Mouse (Mus musculus) B cell, adult 2 months (primary cell): ENCODE data around the gene Hcst.

ENCODE experiments used
- DNase-seq, 2 experiments: peaks; one replicate each; pipeline ENCODE4 v3.0.0; 2022

Hcst gene

DNA sequence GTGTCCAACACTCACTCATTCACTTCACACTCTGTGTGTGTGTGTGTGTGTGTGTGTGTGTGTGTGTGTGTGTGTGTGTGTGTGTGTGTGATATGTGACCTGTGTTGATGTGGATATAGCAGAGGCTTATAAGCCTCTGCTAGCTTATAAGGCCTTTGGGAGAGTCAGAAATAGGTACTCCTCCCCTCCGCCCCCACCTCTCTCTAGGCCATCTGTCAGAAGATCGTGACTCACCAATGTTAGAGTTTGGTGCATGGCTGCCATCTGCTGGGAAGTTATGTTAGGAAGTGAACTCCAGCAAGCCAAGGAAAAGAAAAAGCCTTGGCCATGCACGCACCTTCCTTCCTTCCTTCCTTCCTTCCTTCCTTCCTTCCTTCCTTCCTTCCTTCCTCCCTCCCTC is 12.1 kb upstream of the Hcst start:
- peak; percentile 78 to 83 for DNase-seq

DNA sequence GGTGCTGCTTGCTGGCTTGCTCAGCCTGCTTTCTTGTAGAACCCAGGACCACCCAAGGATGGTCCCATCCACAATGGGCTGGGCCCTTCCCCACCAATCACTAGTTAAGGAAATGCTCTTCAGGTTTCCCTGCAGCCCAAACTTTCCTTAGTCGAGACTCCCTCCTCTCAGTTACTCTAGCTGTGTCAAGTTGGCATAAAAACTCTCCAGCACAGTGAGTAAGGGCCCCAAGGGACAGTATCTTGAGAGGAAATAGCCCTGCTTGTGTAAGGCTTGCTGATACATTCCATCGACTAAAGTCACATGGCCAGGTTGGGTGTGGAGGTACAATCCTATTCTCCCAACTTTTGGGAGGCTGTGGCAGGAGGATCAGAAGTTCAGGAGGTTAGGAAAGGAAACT is 10.5 kb upstream of the Hcst start:
- no peak for DNase-seq

DNA sequence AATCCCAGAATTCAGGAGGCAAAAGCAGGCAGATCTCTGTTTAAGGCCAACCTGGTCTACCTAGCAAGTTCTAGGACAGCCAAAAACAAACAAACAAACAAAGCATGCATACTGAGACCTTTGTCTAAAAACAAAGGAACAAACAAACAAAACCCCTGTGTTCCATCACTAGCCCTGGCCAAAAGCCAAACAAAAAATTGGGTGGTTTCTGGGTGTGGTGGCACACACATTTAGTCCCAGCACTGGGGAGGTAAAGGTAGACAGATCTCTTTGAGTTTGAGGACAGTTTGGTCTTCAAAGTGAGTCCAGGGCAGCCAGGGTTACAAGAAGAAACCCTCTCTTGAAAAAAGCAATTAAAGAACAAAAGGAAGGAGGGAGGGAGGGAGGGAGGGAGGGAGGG is 9.7 kb upstream of the Hcst start:
- no peak for DNase-seq

DNA sequence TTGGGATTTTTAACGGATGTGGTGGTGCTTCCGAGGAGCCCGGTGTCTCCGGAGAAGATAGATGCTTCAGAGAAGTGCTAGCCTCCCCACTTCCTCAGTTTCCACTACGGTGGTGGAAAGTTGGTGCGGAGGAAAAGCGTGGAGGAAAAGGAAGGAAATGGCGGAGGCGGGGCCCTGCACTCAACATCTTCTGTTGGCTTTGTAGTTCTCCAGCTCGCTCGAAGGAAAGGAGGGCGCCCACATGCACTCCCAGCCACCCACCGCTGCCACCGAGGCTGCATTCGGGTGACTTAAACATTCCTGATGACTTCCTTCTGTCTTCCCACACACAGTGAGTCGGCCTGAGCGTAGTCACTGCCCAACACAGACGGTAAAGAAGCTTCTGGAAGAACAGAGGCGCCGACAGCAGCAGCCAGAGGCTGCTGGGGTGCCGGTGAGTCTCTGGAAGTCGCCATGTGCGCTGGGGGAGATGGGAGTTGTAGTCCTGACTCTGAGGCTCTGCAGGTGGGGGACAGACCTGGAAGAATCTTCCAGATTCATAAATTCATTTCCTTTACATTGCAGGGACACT is 3.5 kb upstream of the Hcst start:
- peak in 1 of 2 experiments; percentile 42 for DNase-seq

DNA sequence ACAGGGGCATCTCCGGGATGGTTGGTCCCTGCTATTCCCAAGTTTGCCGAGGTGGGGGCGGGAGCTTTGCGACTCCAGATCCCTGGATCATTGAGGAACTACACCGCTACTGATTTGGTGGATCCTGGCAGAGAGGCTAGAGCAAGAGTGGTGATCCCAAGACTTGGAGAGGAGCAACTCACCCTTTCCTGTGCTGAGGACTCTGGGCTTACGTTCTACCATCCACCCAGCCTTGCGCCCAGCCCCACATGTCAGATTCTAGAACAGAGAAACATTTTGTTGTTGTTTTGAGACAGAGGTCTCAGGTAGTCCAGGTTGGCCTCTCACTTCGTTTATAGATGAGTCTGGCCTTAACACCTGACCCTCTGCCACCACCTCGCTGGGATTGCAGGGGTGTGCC is 2.9 kb upstream of the Hcst start:
- DNase-seq: peak; percentile 50 to 57

DNA sequence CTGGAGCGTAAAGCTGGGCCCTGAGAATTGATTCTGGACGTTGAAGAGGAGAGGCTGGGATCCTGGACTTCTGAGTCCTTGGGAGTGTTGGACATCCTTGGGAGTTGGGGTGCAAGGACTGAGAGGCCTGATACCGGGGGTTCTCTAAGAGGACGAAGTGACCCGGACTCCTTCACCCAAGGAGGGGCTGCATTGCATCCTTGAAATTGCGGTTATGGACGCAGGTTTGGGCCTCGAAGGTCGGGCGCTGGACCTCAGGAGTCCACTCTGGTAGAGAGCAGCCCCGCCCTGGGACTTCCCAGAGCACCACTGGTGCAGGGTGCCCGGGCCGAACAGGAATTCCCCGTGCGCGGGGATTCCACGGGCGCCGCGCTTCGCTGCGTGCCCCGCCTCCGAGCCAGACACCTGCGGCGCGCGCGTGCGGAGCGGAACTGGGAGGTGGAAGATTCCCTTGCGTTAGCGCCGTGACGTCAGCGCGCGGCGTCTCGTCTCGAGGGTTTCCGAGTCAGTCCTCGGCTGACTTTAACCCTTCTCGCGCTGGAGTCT is 2.3 kb upstream of the Hcst start:
- peak; percentile 97 to 98 for DNase-seq

DNA sequence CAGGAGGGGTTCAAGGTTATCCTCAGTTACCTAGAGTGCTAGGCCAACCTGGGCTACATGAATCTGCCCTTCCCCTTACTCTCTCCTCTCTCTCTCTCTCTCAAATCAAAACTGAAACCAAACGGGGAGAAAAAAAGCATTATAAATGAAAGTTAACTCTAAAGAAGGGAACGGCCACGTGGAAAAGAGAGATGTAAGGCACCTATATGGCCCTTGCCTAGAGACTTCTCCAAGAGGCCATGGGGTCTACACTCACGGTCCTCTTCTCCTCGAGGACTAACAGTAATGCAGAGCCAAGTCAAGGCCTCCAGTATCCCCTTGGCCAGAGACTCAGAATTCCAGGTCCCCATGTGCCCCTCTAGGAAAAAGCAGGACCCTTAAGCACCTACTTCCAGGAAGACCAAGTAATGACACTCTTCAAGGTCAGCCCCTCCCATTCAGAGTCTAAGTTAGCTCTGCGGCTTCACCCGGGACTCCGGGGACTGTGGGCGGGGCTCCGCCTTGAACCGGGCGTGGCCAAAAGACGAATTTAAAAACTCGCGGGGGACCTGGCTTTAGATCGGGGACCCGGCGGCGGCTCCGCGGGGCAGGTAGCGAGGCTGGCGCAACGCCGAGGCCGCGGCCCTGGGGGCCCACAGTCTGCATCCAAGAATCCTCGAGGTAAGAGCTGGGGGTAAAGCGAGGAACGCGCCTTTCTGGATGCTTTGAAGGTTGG is 1.7 kb upstream of the Hcst start, which contains the start of gene Nfkbid:
Nfkbid (plus strand) TSS at position 558 of the 715 bp plus-strand sequence.
- peak; percentile 94 to 95 for DNase-seq

DNA sequence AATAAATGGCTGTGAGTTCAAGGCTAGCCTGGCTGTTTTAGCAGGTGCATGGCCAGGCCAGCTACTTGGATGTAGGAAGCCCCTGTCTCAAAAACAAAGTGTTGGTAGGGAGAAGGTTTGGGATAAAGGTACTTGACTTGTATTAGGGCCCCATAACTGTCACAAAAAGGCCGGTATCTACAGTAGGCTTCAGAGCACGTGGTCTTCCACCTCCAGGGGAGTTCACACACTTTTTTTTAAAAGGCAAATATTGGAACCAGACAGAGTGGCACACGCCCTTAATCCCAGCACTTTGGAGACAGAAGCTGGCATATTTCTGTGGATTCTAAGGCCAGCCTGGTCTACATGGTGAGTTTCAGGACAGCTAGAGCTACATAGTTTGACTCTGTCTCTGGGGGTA is 1.0 kb upstream of the Hcst start:
- no peak for DNase-seq

DNA sequence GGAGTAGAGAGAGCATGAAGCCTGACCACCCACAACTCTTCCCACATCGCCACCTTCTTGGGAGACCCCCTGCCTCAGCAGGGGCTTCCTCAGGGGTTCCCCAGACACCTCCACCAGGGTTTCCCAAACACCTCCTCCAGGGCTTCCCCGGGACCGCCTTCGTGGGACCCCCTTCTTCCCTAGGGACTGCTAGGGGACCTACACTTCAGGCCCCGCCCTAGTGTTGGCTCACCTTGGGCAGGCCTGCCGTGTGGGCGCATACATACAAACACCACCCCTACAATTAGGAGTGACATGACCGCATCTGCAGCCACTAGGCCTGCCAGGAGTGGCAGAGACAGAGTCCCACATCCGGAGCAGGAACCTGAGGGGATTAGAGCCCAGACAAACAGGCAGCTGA is 1.8 kb downstream of the Hcst start:
- DNase-seq: peak; percentile 62 to 66

DNA sequence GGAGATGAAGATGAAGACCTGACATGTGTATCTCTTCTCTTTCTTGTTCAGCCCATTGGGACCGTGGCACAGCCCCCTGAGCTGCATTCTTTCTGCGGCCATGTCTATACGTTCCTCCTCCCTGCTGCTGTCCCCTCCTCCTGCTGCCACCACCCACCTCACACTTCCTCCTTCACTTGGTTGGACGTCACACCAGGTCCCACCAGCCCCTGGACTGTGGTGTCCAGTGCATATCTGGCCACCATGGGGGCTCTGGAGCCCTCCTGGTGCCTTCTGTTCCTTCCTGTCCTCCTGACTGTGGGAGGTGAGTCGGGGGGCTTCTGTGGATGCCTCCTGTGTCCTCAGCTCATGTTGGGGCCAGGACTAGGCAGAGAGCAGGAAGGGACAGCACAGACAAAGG is 6.1 kb downstream of the Hcst start, which contains the start of gene Tyrobp:
Tyrobp (plus strand) TSS at position 165 of the 400 bp plus-strand sequence.
- DNase-seq: peak in 1 of 2 experiments; percentile 44

DNA sequence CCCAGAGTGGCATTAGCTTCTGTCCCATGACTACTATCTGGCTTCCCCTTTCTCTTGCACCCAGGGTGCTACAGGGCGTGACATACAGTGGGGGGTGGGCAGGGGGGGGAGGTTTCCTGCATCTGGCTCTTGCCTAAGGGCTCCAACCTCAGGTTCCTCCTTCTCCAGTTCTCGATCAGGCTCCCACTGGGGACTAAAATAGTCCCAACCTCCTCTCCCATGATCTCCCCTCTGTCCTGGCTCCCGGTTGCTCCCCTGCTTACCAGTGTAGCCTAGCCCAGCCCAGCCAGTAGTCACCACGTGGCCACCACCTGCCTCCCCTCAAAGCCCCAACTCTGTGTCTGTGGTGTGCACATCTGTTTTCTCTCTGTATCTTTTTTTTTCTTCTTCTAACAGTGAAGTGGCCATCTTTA is 6.9 kb downstream of the Hcst start:
- DNase-seq: peak; percentile 70 to 75

DNA sequence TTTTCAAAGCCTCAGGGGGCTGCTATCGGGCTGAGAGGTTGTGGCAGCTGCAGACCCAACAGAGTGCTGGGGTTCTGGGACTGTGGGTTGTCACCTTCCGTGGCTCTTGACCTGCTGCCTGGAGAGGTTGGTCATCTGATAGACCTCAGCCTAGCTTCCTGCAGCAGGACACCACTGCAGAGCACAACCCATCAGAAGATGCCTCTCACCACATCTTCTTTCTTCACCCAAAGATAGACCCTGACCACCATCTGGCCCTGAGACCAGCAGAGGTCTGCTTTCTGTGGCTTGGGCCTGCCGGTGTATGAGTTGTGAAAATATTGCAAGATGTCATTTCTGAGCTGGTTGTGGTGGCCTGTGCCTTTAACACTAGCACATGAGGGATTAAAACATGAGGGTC is 8.6 kb downstream of the Hcst start:
- no peak for DNase-seq

DNA sequence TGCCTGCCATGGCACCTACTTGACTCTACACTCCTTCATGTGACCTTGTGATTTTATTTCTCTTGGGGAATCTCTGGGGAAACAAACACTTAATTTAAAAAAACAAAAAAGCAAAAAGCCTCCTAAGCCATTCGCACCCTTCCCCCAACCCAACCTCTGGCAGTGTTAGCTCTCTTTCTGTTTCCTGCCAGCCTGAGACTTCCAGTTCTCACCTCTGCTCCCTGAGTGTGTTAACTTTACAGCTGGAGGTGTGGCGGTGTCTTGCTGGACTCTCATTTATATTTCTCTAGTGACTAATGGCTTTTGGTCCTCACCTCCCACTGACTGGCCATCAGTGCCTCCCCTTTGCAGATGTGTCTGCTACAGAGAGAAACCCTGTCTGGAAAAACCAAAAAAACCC is 9.9 kb downstream of the Hcst start:
- DNase-seq: no peak

DNA sequence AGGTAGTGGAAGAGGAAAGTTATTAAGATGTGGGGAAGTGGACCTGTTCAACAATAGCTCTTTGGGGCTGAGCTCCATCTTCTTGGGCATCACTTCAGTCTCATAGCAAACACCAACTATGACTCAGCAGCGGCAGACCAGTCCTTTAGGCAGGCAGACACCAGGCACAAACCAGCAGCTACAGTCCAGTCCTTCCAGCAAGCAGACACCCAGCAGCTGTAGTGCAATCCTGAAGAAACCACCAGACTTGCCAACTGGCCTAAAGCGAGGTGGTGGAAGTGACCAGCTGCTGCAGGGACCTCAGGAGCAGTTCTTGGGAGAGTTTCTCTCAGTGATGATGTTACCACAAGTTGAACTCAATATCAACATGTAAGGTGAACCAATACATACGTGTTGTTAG is 11.0 kb downstream of the Hcst start:
- no peak for DNase-seq

DNA sequence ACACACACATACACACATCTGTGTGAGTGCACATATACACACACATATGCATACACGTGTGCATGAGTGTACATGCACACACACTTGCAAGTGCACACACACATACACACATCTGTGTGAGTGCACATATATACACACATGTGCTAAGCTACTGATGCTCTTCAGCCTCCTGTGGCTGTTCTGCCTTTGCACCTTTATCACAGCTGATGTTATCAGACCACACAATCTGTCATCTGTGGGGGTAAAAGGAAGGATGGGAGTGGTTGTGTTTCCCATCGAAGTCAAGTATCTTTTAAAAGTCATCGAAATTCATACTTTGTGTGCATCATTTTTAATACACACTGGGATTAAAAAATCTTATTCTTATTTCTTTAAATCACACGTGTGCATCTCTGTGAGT is 17.3 kb downstream of the Hcst start:
- no peak for DNase-seq

DNA sequence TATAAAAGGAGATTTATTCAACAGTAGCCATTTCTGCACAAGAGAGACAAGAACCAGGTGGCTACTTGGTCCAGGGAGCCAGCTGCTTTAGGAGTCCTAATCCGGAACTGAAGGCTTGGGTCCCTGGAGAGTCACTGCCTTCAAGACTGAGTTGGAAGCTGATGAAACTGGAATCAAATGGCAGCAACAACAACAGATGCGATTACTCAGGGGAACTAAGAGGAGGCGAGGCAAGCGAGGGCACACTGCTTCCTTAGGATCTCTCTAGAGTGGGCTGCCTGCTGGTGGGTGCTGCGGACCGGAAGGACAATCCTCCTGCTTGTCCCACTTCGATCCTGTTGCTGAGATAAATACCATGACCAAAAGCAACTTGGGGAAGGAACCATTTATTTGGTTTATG is 20.0 kb downstream of the Hcst start:
- no peak for DNase-seq

DNA sequence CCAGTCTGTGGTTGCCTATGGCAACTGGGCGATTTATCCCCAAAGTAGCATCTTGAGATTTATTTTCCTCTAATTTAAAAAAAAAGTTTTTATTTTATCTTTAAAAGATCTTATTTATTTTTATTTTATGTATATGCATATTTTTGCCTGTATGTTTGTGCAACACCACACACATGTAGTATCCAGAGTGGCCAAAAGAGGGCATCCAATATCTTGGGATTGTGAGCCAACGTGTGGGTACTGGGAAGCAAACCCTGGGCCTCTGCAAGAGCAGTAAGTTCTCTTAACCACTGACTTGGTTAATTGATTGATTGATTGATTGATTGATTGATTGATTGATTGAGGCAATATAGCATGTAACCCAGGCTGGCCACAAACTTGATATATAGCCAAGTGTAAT is 24.8 kb downstream of the Hcst start:
- peak; percentile 64 to 65 for DNase-seq

DNA sequence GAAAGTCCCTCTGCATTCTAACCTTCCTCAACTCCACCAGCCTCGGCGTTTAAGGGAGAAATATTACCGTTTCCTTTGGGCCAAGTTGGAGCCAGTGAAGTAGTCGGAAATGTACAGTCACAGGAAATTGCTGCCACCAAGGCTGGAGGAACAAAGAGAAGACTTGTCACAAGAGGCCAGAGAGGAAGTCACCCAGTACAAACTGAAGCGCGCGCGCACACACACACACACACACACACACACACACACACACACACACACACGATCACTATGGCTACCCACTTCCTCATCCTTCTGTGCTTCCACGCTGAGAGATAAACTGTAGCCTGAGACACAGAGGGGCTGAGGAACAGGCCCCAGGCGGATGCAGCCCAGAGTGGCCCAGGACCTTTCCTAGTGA is 25.3 kb downstream of the Hcst start:
- peak; percentile 80 to 82 for DNase-seq

DNA sequence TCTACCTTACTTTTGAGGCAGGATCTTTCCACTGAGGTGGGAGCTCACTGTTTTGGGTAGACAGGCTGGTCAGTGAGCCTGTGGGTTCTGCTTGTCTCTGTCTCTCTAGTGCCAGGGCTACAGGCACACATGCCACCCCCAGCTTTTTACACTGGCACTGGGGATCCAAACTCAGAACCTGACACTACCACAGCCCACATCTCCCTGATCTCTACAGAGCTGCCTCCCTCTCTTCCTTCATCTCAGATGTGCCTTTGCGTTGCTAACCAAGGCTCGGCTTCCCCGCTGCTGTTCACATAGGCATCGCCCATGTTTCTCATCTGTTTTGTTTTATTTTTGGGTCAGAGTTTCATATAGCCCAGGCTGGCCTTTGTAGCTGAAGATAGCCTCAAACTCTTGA is 26.0 kb downstream of the Hcst start:
- DNase-seq: no peak

DNA sequence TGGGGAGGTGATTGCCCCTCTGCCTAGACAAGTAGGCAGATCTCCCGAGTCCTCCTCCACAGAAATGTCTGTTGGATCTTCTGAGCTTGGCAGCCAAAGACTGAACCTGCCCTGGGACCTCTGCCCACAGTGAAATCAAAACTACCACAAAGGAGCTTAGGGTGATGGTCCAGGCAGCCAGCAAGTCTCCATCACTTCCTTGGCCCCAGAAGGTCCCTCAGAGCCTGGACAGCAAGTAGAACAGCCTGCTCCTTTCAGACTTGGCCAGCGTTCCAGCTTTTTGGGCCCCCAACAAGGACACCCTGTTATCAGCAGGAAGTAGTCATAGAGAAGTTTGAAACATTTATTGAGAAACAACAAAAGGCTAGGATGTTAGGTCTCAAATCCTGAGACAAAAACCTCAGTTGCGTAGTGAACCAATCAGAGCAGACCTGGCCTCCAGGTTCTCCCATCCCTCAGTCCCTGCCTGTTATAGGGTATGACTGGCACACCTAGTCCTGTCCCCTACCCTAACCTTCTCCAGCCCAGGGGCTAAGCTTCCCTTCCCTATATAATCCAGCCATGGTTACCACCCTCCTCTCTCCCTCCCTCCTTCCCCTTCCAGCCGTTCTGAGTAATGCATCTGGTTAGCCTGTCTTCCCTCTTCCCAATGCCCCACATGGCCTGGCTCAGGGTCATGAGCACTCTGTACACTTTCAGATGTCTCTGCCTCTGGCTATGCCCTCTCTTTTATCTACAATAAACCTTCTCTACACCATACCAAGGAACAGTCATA is 26.7 kb downstream of the Hcst start:
- no peak for DNase-seq

DNA sequence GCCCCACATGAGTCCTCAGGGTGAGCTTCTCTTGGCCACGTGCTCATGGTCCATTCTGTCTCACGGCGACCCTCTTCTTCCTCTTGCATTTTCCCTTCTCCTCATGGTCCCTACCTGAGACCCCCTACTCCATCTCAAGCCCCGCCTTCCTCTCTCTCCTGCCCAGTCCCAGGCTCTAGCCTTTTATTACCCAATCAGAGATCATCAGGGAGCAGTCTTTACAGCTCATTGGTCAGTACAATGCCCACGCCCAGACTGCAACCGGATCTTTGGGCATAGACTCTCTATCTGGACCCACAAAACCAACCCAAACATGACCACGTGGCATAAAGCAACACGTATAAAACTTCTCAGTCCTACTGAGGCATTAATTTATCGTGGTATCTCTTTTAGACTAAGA is 35.5 kb downstream of the Hcst start:
- no peak for DNase-seq

DNA sequence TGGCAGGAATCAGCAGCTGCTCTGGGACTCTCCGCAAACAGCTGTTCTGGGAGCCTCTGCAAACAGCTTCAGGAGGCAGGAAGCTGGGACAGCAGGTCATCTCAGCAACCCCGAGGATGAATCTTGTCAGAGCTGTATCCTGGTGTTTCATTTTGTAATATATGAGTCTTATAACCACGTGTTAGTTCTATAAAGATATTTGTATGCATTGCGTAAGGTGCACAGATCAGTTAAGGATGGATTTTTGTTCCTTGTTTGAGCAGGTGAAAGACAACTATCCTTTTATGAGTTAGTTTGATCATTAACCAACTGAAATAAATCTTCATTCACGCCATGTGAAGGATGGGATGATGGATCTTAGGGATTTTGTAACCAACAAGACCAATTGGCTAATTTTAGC is 39.6 kb downstream of the Hcst start:
- DNase-seq: no peak

DNA sequence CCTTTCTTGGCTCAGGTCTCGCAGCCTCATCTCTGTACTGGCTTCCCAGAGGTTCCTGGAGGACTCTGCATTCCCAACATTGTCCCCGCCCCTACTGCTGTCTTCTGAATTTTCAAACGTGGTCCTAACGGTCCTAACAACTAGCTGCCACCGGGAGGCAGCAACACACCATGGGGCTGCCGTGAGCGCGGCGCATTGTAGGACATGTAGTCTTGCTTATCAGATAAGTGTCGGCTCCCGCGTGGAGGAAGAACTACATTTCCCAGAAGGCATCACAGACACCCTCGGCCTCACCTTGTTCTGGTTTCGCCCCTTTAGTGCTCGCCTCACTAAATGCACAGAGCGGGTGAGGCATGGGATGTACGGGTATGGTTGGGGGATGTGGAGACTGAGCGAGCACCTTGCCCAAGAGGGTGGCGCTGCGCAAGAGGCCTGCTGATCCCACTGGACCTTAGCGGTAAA is 46.1 kb downstream of the Hcst start:
- peak; percentile 90 to 92 for DNase-seq
